In the genomic region with DNA sequence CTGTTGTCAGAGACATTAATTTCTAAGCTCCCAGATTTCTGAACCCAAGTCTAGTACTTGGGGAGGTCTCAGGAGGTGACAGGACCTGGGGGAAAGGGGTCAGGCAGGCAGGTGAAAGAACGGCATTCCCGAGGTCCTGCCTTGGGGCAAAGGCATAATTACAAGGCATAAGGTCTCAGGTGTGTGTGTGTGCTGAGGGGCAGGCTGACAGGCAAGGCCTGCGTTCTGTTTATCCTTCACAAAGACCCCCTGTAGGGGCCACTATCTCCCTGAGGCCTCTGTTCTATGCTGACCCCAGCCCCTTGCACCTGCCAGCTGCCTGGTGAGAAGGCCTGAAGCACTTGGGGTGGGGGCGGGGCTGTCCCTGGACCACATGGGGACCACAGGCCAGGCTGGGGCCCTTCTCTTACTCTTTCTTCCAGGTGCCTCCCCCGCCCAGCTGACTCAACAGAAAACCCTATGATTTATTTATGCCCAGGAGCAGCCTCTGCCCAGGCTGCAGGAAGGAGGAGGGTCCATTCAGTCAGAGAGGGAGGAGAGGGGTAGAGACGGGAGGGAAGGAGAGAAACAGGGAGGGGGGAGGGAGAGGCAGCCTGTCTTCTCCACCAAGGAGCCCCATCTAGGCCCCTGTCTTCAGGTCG, we compare ENCODE assay signal across 16 mouse cellular contexts. TPM values are rescaled to one million over a fixed set of nuclear protein-coding genes. Genes with fewer than 3 reads are reported as not detected.
A peak's percentile ranks its signal among the peaks of the same experiment; 100 is the strongest.
DNase-seq lines count a peak whose midpoint lies in the region; ATAC-seq lines count a peak whose summit lies in the region.
"Had no signal": no experiment of that assay in that cellular context is flagged by ENCODE, and none has a peak within 500 bp of the region (broad histone marks: within the 10 kb centered on the region; RNA-seq: fewer than 3 reads in every experiment).

No protein-coding gene starts in this region.

- ATAC-seq in midbrain, embryonic 13.5 days, result peak; percentile 57; the same call in 1 of the 2 replicates
- 0 out of 2 replicates have a peak, but pooled peaks have one; percentile 28 for ATAC-seq in limb, embryonic 12.5 days (ENCODE audit: insufficient number of reproducible peaks, insufficient read depth, low FRiP score, low TSS enrichment, low read depth)
- peak; percentile 29; the same call in 1 of the 2 replicates for ATAC-seq in stomach, embryonic 16.5 days (ENCODE audit: insufficient read depth, low FRiP score)
- ATAC-seq in inflammation-experienced regulatory T-cells, adult 6 months, result no peak
- ATAC-seq: forebrain, postnatal 0 days had no signal

- peaks cover 92% of the 10 kb centered on the region for H3K27me3 ChIP-seq in midbrain, embryonic 13.5 days
- peaks cover 100% of the 10 kb centered on the region for H3K27me3 ChIP-seq in midbrain, embryonic 10.5 days (ENCODE audit: low read depth, poor library complexity, severe bottlenecking)
- peaks cover 39% of the 10 kb centered on the region for H3K27me3 ChIP-seq in limb, embryonic 12.5 days
- peaks cover 10% of the 10 kb centered on the region for H3K27me3 ChIP-seq in stomach, embryonic 16.5 days (ENCODE audit: control insufficient read depth, insufficient read depth, low read length)
- peaks cover 97% of the 10 kb centered on the region for H3K27me3 ChIP-seq in embryonic facial prominence, embryonic 10.5 days (replicated peaks; ENCODE audit: low read depth, poor library complexity, severe bottlenecking)

- H3K27ac ChIP-seq in midbrain, embryonic 13.5 days, result no peak overlapping the region; the same call in 1 of the 2 replicates
- no peak overlapping the region for H3K27ac ChIP-seq in midbrain, embryonic 10.5 days (replicated peaks)
- H3K27ac ChIP-seq in limb, embryonic 12.5 days, result peak overlapping the region; percentile 56; the same call in 1 of the 2 replicates
- H3K27ac ChIP-seq in stomach, embryonic 16.5 days (ENCODE audit: low read length), result no peak overlapping the region
- H3K27ac ChIP-seq in embryonic facial prominence, embryonic 10.5 days (replicated peaks), result no peak overlapping the region
- H3K27ac ChIP-seq: layer of hippocampus, adult 2 months had no signal

- no peak overlapping the region for H3K9ac ChIP-seq in midbrain, embryonic 13.5 days (replicated peaks)
- H3K9ac ChIP-seq in limb, embryonic 12.5 days (replicated peaks), result no peak overlapping the region; the same call in 1 of the 2 replicates
- no peak overlapping the region for H3K9ac ChIP-seq in stomach, embryonic 16.5 days (ENCODE audit: low read length)
- H3K9ac ChIP-seq: forebrain, postnatal 0 days had no signal

- H3K4me1 ChIP-seq in midbrain, embryonic 13.5 days (replicated peaks), result peaks cover 33% of the 10 kb centered on the region
- peaks cover 53% of the 10 kb centered on the region for H3K4me1 ChIP-seq in midbrain, embryonic 10.5 days
- peaks cover 65% of the 10 kb centered on the region for H3K4me1 ChIP-seq in limb, embryonic 12.5 days (replicated peaks)
- H3K4me1 ChIP-seq in stomach, embryonic 16.5 days (ENCODE audit: control insufficient read depth, insufficient read depth, low read length), result no peaks in the 10 kb centered on the region
- peaks cover 72% of the 10 kb centered on the region for H3K4me1 ChIP-seq in embryonic facial prominence, embryonic 10.5 days

- H3K4me3 ChIP-seq in midbrain, embryonic 13.5 days (replicated peaks), result no peak overlapping the region
- H3K4me3 ChIP-seq in midbrain, embryonic 10.5 days, result no peak overlapping the region
- H3K4me3 ChIP-seq in limb, embryonic 12.5 days (replicated peaks), result no peak overlapping the region
- no peak overlapping the region for H3K4me3 ChIP-seq in stomach, embryonic 16.5 days (replicated peaks; ENCODE audit: low read length)
- H3K4me3 ChIP-seq in embryonic facial prominence, embryonic 10.5 days, result no peak overlapping the region
- H3K4me3 ChIP-seq: layer of hippocampus, adult 2 months had no signal

- 20% methylated on average over 7 of the region's 7 CpGs for WGBS in midbrain, embryonic 13.5 days
- 17% methylated on average over 7 of the region's 7 CpGs for WGBS in midbrain, embryonic 10.5 days
- 8% methylated on average over 7 of the region's 7 CpGs for WGBS in limb, embryonic 12.5 days
- WGBS in stomach, embryonic 16.5 days, result 20% methylated on average over 7 of the region's 7 CpGs
- WGBS in embryonic facial prominence, embryonic 10.5 days, result 9% methylated on average over 7 of the region's 7 CpGs

- H3K9me3 ChIP-seq in midbrain, embryonic 13.5 days, result no peaks in the 10 kb centered on the region
- H3K9me3 ChIP-seq in midbrain, embryonic 10.5 days (replicated peaks), result no peaks in the 10 kb centered on the region
- H3K9me3 ChIP-seq in limb, embryonic 12.5 days, result no peaks in the 10 kb centered on the region
- H3K9me3 ChIP-seq in stomach, embryonic 16.5 days (replicated peaks; ENCODE audit: control insufficient read depth, low read length), result no peaks in the 10 kb centered on the region
- H3K9me3 ChIP-seq in embryonic facial prominence, embryonic 10.5 days, result no peaks in the 10 kb centered on the region

- H3K36me3 ChIP-seq in midbrain, embryonic 13.5 days, result no peaks in the 10 kb centered on the region
- H3K36me3 ChIP-seq in midbrain, embryonic 10.5 days, result no peaks in the 10 kb centered on the region
- peaks cover 5% of the 10 kb centered on the region; the same call in 1 of the 2 replicates for H3K36me3 ChIP-seq in limb, embryonic 12.5 days
- no peaks in the 10 kb centered on the region for H3K36me3 ChIP-seq in stomach, embryonic 16.5 days (ENCODE audit: control insufficient read depth, insufficient read depth, low read length)
- H3K36me3 ChIP-seq in embryonic facial prominence, embryonic 10.5 days (replicated peaks), result no peaks in the 10 kb centered on the region

- H3K4me2 ChIP-seq in midbrain, embryonic 13.5 days (replicated peaks), result no peak overlapping the region
- peak overlapping the region; percentile 35 for H3K4me2 ChIP-seq in limb, embryonic 12.5 days
- no peak overlapping the region for H3K4me2 ChIP-seq in stomach, embryonic 16.5 days (ENCODE audit: low read depth, low read length)
- H3K4me2 ChIP-seq: heart, embryonic 11.5 days had no signal

- DNase-seq in embryo, embryonic 11 days, result peak; percentile 56
- no peak for DNase-seq in embryo, embryonic 10 days (ENCODE audit: low spot score)
- DNase-seq in midbrain, embryonic 10.5 days (ENCODE audit: low spot score), result no peak
- DNase-seq in embryonic facial prominence, embryonic 10.5 days (ENCODE audit: low spot score), result no peak
- DNase-seq: adrenal gland, postnatal 36 days; forebrain, postnatal 0 days; gastrocnemius, postnatal 25 days; heart, postnatal 4 days; lung, adult 2 months; right cerebral cortex, postnatal 25 days had no signal

RNA-seq across cellular contexts. Expression of gene Lmx1b, which starts 35.3 kb away (rescaled TPM):
- 2.5 and 2.7 TPM in 2 replicates for polyA plus RNA-seq in midbrain, embryonic 13.5 days (2015; fragmentation: Nextera tagmentation; extraction: Ambion mirVana)
- polyA plus RNA-seq in midbrain, embryonic 10.5 days (2016; fragmentation: Nextera tagmentation; extraction: Ambion mirVana), result 2.7 and 3.1 TPM in 2 replicates
- 8.6 and 9.9 TPM in 2 replicates for polyA plus RNA-seq in limb, embryonic 12.5 days (2016; fragmentation: Nextera tagmentation; extraction: Ambion mirVana)
- polyA plus RNA-seq in stomach, embryonic 16.5 days (2015; fragmentation: Nextera tagmentation; extraction: Ambion mirVana), result not detected in 2 replicates
- polyA plus RNA-seq in inflammation-experienced regulatory T-cells, adult 6 months (2017; shearing (Covaris generic)), result not detected
- 0.85 and 0.99 TPM in 2 replicates for polyA plus RNA-seq in embryonic facial prominence, embryonic 10.5 days (2016; fragmentation: Nextera tagmentation; extraction: Ambion mirVana)
